Mouse (Mus musculus) brown adipose tissue, adult 24 weeks (tissue): ENCODE measurements around the gene Crp. TPM values are rescaled to one million over a fixed set of nuclear protein-coding genes. Genes with fewer than 3 reads are reported as not detected.

ENCODE experiments used
- H3K27ac ChIP-seq: fragments of 200-500 bp; replicated peaks from 2 replicates; pipeline ENCODE4 v1.5.1; 2012; ENCODE audit warnings: low read depth, mild to moderate bottlenecking, low read length
- H3K4me1 ChIP-seq: fragments of 200-500 bp; 2 replicates; pipeline ENCODE4 v1.6.1; 2012; ENCODE audit warnings: low read length, mixed read lengths; ENCODE audit not compliant: control insufficient read depth, insufficient read depth, insufficient read length
- H3K4me3 ChIP-seq: fragments of 200-500 bp; 2 replicates; pipeline ENCODE4 v1.5.1; 2012; ENCODE audit warnings: low read depth, mild to moderate bottlenecking, low read length, moderate library complexity; ENCODE audit not compliant: insufficient read depth
- polyA plus RNA-seq: library from polyadenylated mRNA; stranded (reverse); fragments of >200 nt; gene quantifications from 2 replicates; pipeline ENCODE4 v1.2.4, GENCODE M21; 2012; ENCODE audit not compliant: missing spikeins, insufficient read depth, insufficient read length

The Crp gene
- polyA plus RNA-seq, 1 experiment: not detected

DNA sequence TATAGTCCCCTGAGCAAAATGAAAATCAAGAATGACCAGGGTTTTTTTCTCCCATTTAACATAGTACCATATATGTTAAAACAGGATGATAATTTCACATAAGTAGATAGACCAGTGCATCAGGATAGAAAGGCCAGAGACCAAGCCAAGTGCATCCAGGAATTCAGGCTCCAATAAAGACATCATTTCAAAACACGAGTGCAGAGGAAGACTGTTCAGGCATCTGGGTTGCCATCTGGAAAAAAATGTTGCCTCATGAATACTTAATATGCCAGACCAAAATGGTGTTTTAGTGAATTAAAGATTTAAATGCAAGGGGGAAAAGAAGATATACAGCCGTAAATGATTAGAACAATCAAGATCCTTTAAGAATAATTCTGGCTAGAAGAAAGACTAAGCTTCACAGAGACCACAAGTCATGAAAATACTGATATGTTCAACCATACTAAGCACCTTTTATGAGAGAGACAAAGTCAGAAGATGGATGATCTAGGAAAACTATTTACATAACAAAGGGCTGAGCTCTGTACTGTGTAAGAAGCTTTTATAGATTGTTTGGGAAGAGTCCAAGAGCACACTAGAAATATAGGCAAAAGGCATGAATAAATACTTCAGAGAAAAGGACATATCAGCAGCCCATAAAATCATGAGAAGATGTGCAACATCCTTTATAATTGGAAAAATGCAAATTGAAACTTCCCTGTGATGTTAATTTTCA lies 149.3 kb downstream of the Crp start:
- no peaks in the 10 kb centered on the region for H3K4me1 ChIP-seq
- H3K4me3 ChIP-seq: no peak overlapping the region
- no peak overlapping the region for H3K27ac ChIP-seq

- Histone ChIP-seq H3K4me3 (no peak overlapping the region), H3K4me1 (no peaks in the 10 kb centered on the region), H3K27ac (no peak overlapping the region)
These were observed 150.3 kb downstream of the Crp start for GRCm38 (mm10) chr1:172848171-172848570.

DNA sequence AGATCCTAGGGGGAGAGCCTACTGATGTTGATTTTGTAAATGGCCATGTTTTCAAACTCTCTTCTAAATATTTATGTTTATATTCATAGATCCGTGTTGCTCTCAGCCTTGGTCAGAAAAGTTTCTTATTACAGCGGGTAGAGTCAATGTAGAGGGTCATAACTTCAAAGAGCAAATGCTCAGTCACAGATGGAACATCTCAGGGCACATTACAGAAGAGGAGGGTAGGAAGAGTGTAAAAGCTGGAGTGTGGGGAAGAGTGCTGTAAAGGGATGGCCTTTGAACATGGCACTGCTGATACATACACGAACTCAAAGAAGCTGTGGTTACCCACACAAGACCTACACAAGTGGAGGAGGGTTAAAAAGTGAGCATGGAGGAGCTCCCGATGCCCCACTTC lies 177.4 kb downstream of the Crp start:
- H3K4me1 ChIP-seq: no peaks in the 10 kb centered on the region
- no peak overlapping the region for H3K27ac ChIP-seq

DNA sequence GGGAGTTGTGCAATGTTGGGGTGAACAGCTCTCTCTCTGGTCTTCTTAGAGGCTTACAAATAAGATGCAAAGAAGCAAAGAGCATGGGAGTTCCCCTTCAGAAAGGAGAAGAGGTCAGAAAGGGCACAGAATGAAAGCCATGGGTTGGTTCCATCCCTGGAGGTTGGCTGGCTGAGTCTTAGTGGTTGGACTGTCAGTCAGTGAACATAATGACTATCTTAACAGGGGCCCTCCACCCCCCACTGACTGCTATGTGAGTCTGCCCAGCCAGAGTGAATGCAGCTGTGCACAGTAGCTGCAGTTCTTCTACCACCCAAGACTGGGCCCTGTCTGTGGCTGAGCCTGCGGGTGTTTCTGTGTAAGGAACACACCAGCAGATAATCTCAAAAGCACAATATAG lies 178.8 kb downstream of the Crp start:
- Histone ChIP-seq H3K4me3 (no peak overlapping the region), H3K27ac (no peak overlapping the region), H3K4me1 (no peaks in the 10 kb centered on the region)

More for the DNA sequence above, 177.4 kb downstream of the Crp start:
- H3K4me3 ChIP-seq: no peak overlapping the region

Other genes starting within 250 kb of the Crp start
- 3.5 and 4.5 TPM in 2 replicates for gene Slamf9, start 222.7 kb upstream of the Crp start, polyA plus RNA-seq
- 0.96 TPM in 1 of 2 replicates, not detected in the other for gene Igsf9, start 216.3 kb upstream of the Crp start, polyA plus RNA-seq
- 26.2 and 29.3 TPM in 2 replicates for gene Tagln2, start 198.0 kb upstream of the Crp start, polyA plus RNA-seq
- gene Cfap45, start 177.3 kb upstream of the Crp start, polyA plus RNA-seq: not detected in 2 replicates
- not detected in 2 replicates for gene Vsig8, start 142.1 kb upstream of the Crp start, polyA plus RNA-seq
- gene Slamf8, start 107.5 kb upstream of the Crp start, polyA plus RNA-seq: 1.4 TPM in 1 of 2 replicates, not detected in the other
- not detected in 2 replicates for gene Fcrl6, start 95.5 kb upstream of the Crp start, polyA plus RNA-seq
- 18.5 and 21.5 TPM in 2 replicates for gene Dusp23, start 65.1 kb upstream of the Crp start, polyA plus RNA-seq
- not detected in 2 replicates for gene Apcs, start 197.0 kb downstream of the Crp start, polyA plus RNA-seq